Mouse (Mus musculus): ENCODE measurements around the gene Rapgef4.

Gene Rapgef4

DNA sequence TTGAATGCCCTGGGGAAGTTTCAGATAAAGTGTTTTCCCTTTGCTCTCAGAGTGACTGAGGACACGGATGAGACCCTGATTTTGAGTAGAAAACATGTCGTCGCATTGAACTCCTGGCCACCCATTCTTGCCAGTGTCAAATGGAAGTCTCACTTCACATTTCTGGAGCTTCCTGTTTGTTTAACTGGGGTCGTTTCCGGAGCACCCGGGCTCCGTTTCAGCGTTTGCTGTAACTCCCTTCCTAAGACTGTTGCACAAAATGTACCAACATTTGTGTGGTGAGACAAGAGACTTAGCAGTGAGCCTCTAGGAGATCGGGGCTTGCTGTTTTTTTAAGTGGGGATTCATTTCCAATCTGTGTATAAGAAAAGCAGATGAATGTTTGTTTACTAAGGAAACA, 220.5 kb downstream of the Rapgef4 start:
- peak; percentile 37 for DNase-seq

DNA sequence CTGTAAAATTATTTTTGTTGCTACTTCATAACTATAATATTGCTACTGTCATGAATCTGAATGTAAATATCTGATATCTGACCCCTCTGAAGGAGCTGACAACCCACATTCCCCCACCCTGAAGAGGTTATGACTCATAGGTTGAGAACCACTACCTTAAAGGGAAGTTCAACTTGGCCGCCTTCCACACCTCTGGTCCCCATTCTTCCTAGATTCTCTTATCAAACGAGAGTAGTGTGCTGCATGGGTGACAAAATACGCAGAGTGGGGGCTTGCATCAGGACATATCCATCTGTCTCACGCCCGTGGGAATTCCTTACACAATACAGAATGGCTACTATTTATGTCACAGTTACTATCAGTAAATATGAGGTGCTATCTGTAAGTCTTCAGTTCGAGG, 221.2 kb downstream of the Rapgef4 start:
- DNase-seq, result peak; percentile 48

DNA sequence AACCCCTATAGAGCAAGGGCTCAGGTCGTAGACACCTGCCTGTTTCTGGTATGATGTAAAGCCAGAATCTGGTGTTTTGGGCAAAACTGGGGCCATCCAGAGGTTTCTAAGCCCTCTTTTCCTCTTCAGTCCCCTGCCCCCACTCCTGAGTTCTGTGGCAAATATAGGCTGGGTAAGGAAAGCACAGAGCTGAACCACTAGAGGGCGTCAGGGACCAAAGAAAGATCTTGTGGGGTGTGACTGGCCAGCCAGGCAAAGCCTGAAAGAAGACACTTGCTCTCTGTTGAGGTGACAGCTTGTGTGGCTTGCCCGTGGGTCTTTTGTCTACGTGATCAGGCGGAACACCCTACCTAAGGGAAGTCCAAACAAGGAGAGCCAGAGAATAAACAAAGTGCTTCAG, 222.6 kb downstream of the Rapgef4 start:
- peak; percentile 87 for DNase-seq

DNA sequence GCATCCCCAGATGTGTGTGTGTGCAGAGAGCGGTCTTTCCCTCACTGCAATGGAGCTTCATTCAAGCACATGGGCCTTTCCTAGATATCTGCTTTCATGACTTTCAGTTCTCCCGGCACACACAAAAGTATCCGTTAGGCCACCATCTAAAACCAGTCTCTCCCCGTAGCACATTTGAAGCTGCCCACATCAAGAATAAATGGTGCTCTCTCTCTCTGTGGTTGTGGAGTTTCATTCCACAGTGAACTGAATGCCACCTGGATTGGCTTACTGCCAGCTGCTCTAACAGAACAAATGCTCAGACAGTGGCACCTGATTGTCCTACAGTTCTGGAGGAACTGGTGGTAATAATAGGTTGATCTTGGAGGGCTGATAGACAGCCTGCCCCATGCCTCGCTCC, 224.8 kb downstream of the Rapgef4 start:
- no peak for DNase-seq

DNA sequence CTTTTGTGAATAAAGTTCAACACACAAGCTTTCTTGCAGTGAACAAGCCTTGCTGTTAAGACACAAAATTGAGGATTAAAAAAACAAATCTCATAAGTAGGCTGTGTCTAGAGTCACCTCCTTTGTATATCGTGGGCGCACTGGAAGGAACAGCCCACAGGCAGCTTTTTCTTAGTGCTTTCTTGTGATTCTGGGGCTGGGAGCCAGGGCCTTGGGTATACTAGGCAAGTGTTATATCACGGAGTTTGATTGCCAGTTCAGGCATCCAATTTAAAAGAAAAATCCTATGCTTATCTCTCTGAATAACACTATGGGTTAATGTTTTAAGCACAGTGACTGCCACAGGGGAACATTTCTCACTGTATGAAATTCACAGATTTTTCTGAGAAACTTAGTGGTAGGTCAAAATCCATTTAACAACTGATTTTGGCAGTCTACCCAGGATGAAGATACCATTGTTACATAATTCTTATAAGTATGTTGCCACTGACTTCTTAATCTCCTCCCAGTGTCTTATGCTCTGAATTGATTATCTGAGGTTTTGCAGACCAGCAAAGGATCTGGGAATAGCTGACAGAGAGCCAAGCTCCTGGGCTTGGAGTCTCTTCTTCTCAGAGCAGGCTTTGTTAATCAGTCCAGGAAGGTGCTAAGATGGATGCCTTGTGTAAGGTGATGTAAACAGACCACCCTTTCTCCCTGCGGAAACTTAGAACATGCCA, 225.6 kb downstream of the Rapgef4 start:
- DNase-seq, result no peak

DNA sequence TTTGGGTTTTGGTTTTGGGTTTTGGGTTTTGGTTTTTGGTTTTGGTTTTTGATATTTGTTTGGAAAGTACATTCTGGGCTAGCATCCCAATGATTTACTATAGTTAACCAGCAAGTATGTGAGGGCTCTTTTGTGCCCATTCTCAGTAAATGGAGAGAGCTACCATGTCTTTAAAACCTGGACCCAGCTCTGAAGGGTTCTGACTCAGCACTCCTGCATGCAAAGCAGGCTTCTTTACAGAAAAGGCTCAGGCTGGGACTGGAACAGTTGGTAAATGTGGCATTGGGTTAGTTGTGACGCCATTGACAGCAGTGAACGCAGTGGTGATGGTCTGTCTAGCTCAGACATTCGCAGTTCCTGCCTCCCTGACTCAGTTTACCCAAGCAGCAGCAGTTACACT, 236.3 kb downstream of the Rapgef4 start:
- no peak for DNase-seq

DNA sequence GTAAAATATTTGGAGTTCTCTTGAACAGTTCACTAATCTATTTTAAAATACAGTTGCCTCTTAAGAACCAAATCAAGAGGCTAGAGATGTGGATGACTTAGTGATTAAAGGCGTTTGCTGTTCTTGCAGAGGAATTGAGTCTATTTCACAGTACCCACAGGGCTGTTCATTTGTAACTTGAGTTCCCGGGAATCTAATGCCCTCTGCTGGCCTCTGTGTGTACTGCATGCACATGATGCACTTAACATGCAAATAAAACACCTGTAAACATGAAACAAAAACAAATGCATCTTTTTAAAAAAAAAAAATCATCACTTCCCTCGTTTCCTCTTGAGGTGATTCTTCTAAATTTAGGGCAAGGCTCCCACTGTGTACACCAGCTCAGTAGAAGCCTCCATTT, 238.9 kb downstream of the Rapgef4 start:
- DNase-seq, result peak; percentile 75

DNA sequence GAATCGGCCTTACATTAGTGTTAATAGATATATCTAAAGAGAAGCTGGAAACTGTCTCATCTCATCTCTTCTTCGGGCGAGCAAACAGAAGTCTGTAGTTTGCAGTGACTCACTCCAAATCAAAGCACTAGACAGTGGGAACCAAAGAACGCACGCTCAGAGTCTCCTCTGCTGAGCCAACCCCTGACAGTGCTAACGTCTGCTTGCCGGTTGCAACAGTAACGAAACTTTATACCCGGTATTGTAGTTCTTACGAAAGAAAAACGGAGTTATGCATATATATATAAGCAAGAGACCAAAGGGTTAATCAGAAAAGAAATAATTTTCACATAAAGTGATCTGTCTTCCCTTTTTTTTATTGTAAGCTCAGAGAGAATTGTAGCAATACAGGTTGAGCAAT, 240.2 kb downstream of the Rapgef4 start:
- DNase-seq, result no peak

DNA sequence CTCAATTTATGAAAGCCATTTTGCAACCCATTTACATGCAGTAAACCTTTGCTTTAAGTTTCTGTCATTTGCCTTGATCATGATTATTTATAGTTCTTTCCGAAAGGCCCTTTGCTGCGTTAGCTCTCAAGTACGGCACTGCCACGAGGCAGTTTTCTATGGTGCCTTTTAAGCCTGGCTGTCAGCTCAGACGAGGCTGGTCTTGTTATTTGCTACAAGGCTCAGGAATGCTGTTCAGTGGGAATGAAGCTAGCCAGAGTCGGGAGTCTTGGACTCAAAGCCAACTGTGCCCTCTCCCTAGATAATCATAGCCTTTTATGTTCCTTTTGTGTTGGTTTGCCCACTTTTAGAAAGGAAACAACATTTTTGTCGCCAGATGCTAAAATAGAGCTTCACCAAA, 240.7 kb downstream of the Rapgef4 start:
- DNase-seq, result no peak

DNA sequence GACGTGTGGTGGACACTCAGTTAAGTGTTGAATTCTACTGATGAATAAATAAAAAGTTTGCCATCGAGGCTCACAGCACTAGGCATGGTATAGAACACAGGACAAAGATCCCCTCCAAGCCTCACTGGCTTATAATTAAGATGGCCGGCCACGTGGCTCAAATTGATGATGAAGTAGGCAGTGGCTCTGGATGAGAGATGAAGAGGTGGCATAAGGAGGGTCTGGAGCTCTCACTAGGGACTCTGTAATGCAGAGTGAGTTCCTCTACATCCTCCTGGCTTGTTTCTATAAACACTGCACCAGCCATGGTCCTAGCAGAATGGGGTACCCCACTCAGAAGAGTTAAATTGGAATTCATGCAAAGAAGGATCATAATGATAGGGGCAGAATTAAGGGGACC, 241.2 kb downstream of the Rapgef4 start:
- no peak for DNase-seq

DNA sequence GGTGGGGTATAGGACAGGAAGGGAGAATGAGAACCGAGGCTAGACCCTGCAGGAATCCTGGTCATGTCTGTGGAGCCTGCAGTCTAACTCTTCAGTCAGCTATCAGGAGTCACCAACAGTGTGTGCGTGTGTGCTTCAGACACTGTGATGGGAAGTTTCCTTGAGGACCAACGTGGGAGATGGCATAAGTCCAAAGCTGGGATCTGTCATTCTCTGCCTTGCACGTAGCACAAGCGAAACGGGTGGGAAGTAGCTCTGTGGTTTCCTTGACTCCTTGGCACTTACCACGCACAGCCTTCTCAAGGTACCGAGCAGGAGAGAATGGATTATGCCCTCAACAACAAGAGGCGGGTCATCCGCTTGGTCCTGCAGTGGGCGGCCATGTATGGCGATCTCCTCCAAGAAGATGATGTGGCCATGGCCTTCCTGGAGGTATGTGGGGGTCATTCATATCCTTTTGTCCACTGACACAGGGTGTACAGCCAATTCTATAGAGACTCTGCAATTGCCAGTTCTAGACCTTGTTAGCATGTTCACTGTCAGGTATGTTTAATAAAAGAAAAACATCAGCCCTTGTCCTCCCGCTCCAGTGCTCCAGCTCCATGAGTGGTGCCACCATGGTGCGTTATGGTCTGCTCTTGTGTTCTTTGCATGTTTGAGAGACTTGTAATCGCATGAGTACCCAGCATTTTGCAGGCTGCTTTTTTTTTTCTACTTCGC, 241.9 kb downstream of the Rapgef4 start:
- no peak for DNase-seq

DNA sequence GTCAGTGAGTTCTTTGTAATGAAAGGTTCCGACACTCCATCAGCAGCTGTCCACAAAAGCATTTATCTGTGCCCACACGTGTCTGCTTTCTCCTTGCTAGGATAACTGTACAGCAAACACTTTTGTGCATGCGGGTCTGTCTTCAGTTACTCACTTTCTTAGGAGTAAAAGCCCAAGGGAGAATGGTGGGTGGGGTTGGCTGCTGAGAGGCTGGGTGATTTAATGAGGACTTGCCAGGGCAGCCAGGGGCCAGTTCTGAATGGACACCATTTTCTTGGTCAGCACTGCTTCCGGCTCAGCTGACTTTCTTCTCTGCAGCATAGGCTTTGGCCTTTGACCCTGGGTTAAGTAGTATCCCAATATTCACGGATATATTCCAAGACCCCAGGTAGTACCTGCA, 242.4 kb downstream of the Rapgef4 start:
- DNase-seq, result no peak

DNA sequence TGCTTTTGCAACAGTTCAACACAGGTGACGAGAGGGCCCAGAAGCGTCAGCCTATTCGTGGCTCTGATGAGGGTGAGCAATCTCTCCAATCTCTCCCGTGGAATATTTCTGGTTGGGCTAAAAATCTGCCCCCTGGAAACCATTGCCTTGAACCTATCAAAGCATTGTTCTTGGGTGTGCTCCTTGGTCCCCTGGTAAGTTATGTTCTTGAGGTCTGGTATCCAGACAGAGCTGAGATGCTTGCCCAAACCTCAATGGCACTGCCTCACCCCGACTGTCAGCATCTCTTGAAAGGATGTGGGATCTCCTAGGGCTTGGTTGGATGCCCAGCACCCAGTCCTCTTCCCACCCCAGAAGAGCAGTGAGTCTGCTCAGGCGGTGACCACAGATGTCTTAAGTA, 245.0 kb downstream of the Rapgef4 start:
- DNase-seq, result no peak

DNA sequence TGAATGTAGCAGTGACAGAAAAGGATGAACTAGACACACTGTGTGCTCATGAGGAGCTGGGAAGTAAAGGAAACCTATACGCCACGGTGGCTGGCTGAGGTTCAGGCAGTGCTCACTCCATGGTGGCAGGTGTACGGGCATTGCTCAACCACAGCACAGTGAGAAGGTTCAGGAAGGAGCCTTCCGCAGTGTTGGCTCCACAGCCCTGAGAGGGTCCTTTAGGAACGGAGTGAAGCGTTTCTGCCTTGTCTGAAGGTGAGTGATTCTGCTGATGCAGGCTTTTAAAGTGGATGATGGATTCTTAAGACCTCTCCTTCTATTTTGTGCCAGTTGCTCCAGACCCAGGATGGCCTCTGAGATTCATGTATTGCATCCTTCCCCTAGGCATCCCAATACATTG, 246.4 kb downstream of the Rapgef4 start:
- DNase-seq, result no peak

DNA sequence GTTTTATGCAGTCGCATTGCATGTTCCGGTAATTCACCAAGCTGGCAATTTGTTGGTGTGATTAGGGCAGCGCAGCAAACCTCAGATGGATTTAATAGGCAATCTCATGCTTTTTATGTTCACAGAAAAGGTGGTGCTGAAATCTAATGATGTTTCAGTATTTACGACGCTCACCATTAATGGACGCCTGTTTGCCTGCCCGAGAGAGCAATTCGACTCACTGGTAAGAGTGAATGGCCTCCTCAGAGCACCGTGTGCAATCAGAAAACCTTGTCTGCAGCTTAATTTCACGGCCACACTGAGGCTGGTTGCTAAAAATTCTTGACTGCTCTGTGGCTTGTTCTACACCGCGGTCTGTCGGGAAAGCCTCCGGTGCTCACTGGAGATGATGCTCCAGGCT, 247.8 kb downstream of the Rapgef4 start:
- DNase-seq, result no peak

DNA sequence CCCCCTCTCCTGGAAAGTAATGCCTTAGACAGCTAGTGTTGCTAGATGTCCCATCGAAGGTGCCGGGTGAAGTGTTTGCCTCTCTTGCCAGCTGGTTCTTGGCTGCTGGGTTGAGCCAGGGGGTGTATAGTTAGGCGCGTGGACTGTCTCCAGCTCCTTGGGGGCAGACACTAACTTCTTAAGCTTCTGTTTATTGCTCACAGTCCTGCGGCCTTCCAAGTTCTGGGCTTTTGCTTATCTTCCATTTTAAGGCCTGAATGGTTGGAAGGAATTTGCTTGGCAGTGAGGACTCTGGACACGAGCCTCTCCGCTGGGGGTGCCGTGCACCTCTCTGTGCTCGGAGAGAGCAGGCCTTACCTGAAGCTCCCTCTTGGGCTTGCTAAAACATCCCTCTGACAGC, 249.5 kb downstream of the Rapgef4 start:
- peak; percentile 43 for DNase-seq

DNA sequence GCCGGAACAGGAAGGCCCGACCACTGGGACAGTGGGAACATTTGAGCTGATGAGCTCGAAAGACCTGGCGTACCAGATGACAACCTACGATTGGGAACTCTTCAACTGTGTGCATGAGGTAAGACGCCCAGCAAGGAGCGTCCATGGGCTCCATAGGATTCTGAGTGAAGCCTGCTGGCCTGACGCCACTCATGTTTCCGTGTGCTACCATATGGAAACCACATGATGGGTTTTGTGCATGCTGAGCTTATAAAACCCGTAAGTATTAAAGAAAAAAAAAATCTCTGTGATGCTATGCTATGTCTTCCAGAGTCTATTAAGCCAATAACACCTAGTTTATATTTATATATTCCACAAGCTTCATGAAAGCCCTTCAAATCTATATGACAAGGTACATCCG, 253.0 kb downstream of the Rapgef4 start:
- DNase-seq, result no peak

DNA sequence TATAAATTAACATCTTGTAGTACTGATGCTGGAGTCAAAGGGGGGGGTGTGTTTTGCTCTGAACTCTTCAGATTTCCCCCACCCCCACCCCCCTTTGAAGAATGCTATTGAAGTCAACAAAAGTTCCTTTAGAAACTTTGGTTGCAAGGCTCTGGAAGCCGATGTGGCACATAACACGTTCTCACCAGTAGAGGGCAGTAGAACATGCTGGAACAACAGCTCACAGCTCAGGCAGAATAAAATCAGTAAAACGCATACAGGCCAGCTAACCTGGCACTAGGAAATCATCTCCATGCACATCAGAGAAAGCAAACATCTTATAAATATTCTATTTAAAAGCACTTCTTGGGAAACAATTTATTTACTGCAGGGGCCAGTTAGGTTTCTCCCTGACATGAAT, 253.9 kb downstream of the Rapgef4 start:
- DNase-seq, result peak; percentile 80

DNA sequence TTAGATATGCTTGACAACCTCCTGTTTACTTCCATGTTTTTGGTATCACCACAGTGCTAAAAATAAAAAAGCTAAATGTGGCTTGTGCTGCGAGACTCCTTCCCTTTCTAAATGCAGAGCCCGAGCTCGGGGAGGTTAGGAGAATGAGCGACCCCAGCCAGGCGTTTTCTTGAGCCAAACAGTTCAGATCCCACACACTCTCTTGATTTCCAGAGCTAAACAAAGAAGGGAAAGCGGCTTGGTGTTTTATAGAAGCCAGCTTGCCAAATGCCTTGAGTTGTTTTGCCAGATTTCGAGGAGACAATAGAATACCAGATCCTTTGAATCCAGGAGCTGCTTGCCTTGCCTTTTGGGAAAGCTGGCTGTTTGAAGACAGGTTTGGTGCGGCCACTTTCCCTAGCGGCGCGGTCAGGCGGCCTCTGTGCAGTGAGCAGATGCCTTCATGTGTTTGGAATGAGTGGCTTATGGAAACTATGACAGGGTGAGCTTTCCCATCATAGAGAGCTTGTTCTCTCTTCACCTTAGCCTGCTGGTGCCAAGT, 254.4 kb downstream of the Rapgef4 start:
- no peak for DNase-seq

DNA sequence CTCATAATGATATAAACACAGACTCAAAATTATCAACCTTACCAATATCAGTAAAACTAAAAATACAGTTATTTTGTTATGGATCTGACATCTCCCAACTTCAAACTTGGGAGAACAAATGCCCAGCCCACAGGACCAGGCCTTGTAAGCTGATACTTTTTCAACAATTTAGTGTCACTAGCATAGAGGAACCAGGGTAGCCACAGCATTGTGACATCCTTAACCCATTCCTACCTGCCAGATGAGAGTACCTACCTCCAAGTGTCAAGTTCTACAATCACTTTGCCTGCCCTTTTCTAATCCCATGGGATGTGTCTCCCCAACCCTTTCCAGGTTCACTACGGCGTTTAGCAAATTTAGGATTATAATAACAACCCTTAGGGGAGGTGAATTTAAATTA, 257.4 kb downstream of the Rapgef4 start:
- no peak for DNase-seq

DNA sequence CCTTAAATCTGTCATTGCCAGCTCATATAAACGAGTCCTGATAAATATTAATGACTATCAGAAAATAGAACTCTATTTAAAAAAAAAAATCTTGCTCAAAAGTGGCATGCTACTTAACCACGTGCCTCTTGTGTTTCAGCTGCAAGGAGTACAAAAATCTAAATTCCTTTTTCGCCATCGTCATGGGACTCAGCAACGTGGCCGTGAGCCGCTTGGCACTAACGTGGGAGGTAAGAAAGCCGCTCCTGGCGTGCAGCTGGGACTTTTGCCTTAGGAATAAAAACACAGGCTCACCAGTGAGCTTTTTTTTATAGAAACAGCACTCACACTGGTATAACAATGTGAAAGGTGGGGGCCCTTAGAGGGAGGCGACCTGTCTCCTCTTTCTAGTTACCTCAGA, 257.9 kb downstream of the Rapgef4 start:
- DNase-seq, result no peak

DNA sequence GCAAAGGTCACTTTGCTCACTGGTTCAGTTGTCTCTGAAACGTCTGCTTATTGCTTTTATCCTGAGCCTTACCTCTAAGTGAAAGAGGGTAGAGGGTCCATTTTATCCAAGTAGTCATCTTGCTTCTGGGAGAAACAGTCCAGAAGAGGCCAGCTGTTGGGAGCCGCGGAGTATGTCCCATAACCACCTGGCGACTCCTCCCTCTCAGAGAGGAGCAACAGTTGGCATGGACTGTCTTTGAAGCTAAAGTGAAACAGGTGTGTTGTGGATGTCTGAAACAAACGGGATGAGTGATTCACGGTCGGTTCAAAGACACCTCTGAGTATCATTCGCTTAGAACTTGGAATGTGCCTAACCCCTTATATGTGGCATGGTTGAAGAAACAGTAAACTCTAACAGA, 258.4 kb downstream of the Rapgef4 start:
- DNase-seq, result no peak

DNA sequence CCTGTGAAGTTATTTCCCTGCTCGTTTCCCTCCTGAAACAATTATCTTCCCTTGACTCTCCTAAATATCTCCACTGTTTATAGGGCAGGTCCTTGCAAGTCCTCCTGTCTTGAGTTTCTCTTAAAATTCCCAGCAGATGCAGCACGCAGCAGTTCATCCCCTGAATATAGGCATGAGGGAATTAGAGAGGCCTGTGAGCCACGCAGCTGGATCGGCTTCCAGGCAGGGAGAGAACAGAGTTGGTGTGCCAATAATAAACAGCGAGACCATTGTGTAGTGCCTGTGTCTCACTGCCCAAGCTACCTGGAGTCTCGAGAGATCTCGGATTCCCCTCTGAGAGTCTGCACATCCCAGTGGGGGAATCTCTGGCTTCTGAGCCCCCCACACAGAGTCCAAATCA, 259.0 kb downstream of the Rapgef4 start:
- no peak for DNase-seq

DNA sequence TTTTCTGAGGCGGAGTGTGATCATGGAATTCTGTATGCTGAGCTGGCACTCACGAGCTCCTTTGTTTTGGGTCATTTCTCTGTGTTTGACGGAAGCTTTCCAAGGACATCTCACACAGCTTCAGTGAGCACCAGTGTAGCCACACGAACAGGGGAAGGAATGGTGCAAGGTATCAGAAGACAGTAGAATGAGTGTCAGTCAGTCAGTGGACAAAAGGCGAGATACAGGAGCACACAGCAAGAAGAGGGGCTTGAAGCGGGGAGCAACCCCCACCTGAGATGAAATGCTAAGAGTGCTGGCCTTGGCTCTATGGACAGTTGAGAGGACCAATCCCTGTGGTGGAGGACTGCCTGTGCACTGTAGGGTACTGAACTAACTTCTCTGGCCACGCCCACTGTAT, 259.7 kb downstream of the Rapgef4 start:
- no peak for DNase-seq

All from lung, postnatal 14 days (tissue).